Mouse (Mus musculus) liver, adult 2 months (tissue): ENCODE measurements around the gene Bpifc. TPM values are rescaled to one million over a fixed set of nuclear protein-coding genes. Genes with fewer than 3 reads are reported as not detected.
A peak's percentile ranks its signal among the peaks of the same experiment; 100 is the strongest.
"Not testable (repeated sequence)": the region's sequence is repeated elsewhere in the genome, so short reads cannot be mapped to it uniquely, and the experiment has no call there.

ENCODE experiments used
- DNase-seq: peaks from one replicate; pipeline ENCODE4 v3.0.0-alpha.2; 2011; ENCODE audit warnings: low read depth, low spot score; ENCODE audit errors: extremely low read depth
- H3K27ac ChIP-seq: fragments of 200-500 bp; replicated peaks from 2 replicates; pipeline ENCODE4 v1.5.1; 2012; ENCODE audit warnings: low read depth, mild to moderate bottlenecking, control low read depth, inconsistent platforms, low read length; ENCODE audit not compliant: insufficient read depth
- H3K27me3 ChIP-seq: fragments of 200-500 bp; 2 replicates; pipeline ENCODE4 v1.6.1; 2012; ENCODE audit warnings: mild to moderate bottlenecking, moderate library complexity, low read length, inconsistent platforms; ENCODE audit not compliant: control insufficient read depth, insufficient read depth
- H3K36me3 ChIP-seq: fragments of 200-500 bp; 2 replicates; pipeline ENCODE4 v1.6.1; 2012; ENCODE audit warnings: low read length, inconsistent platforms; ENCODE audit not compliant: control insufficient read depth, insufficient read depth
- H3K4me1 ChIP-seq: fragments of 200-500 bp; 2 replicates; pipeline ENCODE4 v1.6.1; 2011; ENCODE audit warnings: low read length; ENCODE audit not compliant: control insufficient read depth, insufficient read depth
- H3K4me3 ChIP-seq: fragments of 200-500 bp; 2 replicates; pipeline ENCODE4 v1.5.1; 2011; ENCODE audit warnings: low read depth, mild to moderate bottlenecking, control low read depth, low read length, moderate library complexity; ENCODE audit not compliant: insufficient read depth
- H3K79me2 ChIP-seq: fragments of 200-500 bp; 2 replicates; pipeline ENCODE4 v1.6.1; 2012; ENCODE audit warnings: inconsistent platforms, mild to moderate bottlenecking, low read length, moderate library complexity; ENCODE audit not compliant: control insufficient read depth, insufficient read depth
- H3K9ac ChIP-seq: fragments of 200-500 bp; 2 replicates; pipeline ENCODE4 v1.6.1; 2012; ENCODE audit warnings: low read depth, mild to moderate bottlenecking, control low read depth, inconsistent platforms, low read length
- CTCF ChIP-seq: fragments of 200-500 bp; IDR thresholded peaks from 2 replicates; pipeline ENCODE4 v1.5.1; 2011; ENCODE audit warnings: low read depth, low read length, control low read depth
- POLR2A ChIP-seq: fragments of 200-500 bp; IDR thresholded peaks from 2 replicates; pipeline ENCODE4 v1.6.1; 2011; ENCODE audit warnings: low read length, control low read depth; ENCODE audit not compliant: insufficient read depth; ENCODE audit errors: extremely low read depth
- WGBS: fragments of 180-500 bp; shearing (Covaris S2); methylation state at CpG from one replicate; pipeline ENCODE4 v1.1.7; 2018; 5-methylcytosine and 5-hydroxymethylcytosine counted together
- polyA plus RNA-seq: library from polyadenylated mRNA; depleted of rRNA; stranded (reverse); fragments of >200 nt; gene quantifications from 2 replicates; pipeline ENCODE4 v1.2.3, GENCODE M21; 2012
- total RNA-seq: library from RNA; depleted of rRNA; stranded (reverse); fragments of >200 nt; gene quantifications from 2 replicates; pipeline ENCODE4 v1.2.3, GENCODE M21; 2014

The Bpifc gene
- total and polyA plus RNA-seq, 2 experiments: not detected

DNA sequence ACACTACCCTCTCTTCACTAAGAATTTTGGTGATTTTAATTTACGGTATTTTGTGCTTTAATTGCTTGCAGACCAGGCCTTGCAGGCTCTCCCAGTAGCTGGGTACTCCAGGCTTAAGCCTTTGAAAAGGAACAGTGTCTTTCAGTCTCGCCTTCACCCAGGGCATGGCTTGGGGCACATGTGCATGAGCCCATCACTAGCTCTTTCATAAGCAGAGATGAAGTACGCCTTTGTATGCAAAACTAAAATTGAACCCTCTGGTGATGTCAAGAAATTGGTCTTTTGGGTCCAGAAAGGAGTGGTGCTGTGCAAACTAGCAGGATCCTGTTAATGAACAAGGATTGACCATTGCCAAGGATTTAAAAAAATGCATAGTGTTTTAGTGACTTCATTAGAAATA is 20.8 kb upstream of the Bpifc start:
- Histone ChIP-seq H3K27ac (no peak overlapping the region), H3K36me3 (peaks cover 44% of the 10 kb centered on the region), H3K27me3 (no peaks in the 10 kb centered on the region), H3K4me3 (no peak overlapping the region), H3K9ac (no peak overlapping the region), H3K79me2 (no peaks in the 10 kb centered on the region), H3K4me1 (no peaks in the 10 kb centered on the region)
- DNase-seq: no peak
- 96% methylated on average over 3 of the region's 3 CpGs for WGBS
- TF ChIP-seq CTCF (no peak), POLR2A (no peak)

GRCm38 (mm10) chr10:86030743-86031142 is 19.0 kb upstream of the Bpifc start:
- TF ChIP-seq CTCF (no peak), POLR2A (no peak)

DNA sequence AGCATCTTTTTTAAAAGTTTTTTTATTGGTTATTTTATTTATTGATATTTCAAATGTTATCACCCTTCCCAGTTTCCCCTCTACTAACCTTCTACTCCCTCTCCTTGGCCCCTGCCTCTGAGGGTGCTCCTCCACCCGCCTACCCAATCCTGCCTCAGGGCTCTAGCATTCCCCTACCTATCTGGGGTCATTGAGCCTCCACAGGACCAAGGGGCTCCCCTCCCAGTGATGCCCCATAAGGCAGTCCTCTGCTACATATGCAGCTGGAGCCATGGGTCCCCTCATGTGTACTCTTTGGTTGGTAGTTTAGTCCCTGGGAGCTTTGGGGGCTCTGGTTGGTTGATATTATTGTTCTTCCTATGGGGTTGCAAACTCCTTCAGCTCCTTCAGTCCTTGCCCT is 15.1 kb upstream of the Bpifc start:
- not testable (repeated sequence) for DNase-seq, H3K27me3 ChIP-seq, H3K4me1 ChIP-seq, H3K79me2 ChIP-seq, H3K9ac ChIP-seq, H3K27ac ChIP-seq, H3K4me3 ChIP-seq
- WGBS: 100% methylated on average over 1 of the region's 1 CpGs
- H3K36me3 ChIP-seq: peaks cover 24% of the 10 kb centered on the region; the same call in 1 of the 2 replicates

More at GRCm38 (mm10) chr10:86030743-86031142, 19.0 kb upstream of the Bpifc start:
- Histone ChIP-seq H3K36me3 (peaks cover 37% of the 10 kb centered on the region), H3K9ac (no peak overlapping the region), H3K4me3 (no peak overlapping the region), H3K27ac (no peak overlapping the region), H3K4me1 (no peaks in the 10 kb centered on the region), H3K27me3 (no peaks in the 10 kb centered on the region), H3K79me2 (no peaks in the 10 kb centered on the region)
- no peak for DNase-seq
- WGBS: 93% methylated on average over 7 of the region's 7 CpGs

DNA sequence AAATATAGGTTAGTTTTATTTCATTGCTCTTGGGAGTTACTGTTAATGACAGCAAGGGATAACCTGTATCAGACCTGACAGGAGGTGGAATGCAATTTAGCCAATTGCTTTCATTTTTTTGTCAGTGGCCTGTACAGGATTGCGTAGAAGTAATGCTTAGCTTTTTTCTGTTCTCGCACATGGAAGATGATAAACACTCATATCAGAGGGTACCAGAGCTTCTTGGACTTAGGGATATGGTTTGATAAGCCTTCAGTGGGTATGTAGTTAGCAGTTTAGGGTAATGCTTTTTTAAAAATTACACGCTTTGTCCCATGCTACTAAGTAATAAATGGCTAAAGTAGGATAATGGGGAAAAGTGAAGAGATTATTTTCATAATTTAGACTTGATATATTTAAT is 14.7 kb upstream of the Bpifc start:
- Histone ChIP-seq H3K4me3 (no peak overlapping the region), H3K27ac (no peak overlapping the region), H3K9ac (no peak overlapping the region), H3K27me3 (no peaks in the 10 kb centered on the region), H3K79me2 (no peaks in the 10 kb centered on the region; the same call in 1 of the 2 replicates), H3K4me1 (peaks cover 4% of the 10 kb centered on the region), H3K36me3 (peaks cover 20% of the 10 kb centered on the region; the same call in 1 of the 2 replicates)
- WGBS: 92% methylated on average over 3 of the region's 3 CpGs
- no peak for DNase-seq
- TF ChIP-seq POLR2A (no peak), CTCF (no peak)

DNA sequence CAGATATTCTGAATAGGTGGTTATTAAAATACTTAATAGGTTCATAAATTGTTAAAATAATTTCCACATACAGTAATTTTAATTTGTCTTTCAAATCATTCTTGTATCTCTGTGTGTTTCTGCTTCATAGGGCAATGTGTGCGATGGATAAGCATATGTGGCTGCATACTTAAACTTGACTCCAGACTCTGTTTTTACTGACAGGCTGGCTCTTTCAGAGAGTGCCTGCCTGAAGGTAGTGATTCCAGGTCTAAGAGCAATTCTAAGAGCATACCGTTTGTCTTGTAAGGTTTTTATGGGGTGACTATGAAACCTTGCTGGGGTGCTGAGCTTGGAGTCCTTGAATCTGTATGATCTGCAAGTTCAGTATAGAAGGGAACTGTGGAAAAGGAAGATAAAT is 14.2 kb upstream of the Bpifc start:
- TF ChIP-seq CTCF (no peak), POLR2A (no peak)
- peaks cover 17% of the 10 kb centered on the region; the same call in 1 of the 2 replicates for H3K36me3 ChIP-seq
- no peak for DNase-seq
- H3K79me2 ChIP-seq: no peaks in the 10 kb centered on the region; the same call in 1 of the 2 replicates
- no peaks in the 10 kb centered on the region for H3K27me3 ChIP-seq
- no peak overlapping the region for H3K27ac ChIP-seq
- WGBS: 93% methylated on average over 2 of the region's 2 CpGs
- no peak overlapping the region for H3K4me3 ChIP-seq
- H3K4me1 ChIP-seq: peaks cover 4% of the 10 kb centered on the region
- H3K9ac ChIP-seq: no peak overlapping the region

DNA sequence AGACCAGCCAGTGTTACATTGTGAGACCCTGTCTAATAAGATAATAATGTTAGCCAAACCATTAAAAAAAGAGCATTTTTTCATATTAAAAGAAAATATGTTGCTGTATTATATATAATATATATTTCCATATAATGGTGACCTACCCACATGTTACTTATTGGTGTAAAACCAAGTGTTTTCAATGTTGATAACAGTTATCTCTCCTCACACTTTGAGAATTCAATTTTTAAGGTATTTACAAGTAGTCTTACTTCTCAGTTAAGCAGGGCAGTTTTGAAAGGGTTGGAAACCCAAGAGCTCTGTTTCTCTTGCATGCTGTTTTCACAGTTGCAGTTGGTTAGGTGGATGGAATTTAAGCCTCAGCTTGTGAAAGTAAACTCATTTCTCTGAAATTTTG is 11.5 kb upstream of the Bpifc start:
- Histone ChIP-seq H3K4me1 (peaks cover 4% of the 10 kb centered on the region), H3K79me2 (no peaks in the 10 kb centered on the region; the same call in 1 of the 2 replicates), H3K36me3 (0 out of 2 replicates have a peak, but pooled peaks cover 3% of the 10 kb centered on the region), H3K9ac (no peak overlapping the region), H3K27me3 (no peaks in the 10 kb centered on the region), H3K4me3 (no peak overlapping the region), H3K27ac (no peak overlapping the region)
- TF ChIP-seq CTCF (no peak), POLR2A (no peak)
- peak; percentile 18 for DNase-seq
